Mouse (Mus musculus) heart, adult 2 months (tissue): ENCODE measurements at regions not wholly inside any gene's neighbourhood (a gene's known extent, or its start where the extent isn't known, plus 50 kb on each side); places are given as distances from the start of the nearest gene placed in this dataset.

Source experiments
- DNase-seq, 2 experiments: peaks; one replicate each; pipeline ENCODE4 v3.0.0; 2021
- H3K27ac ChIP-seq: fragments of 200-600 bp; 2 replicates; pipeline ENCODE4 v1.8.1; 2022
- H3K27me3 ChIP-seq: fragments of 200-500 bp; 2 replicates; pipeline ENCODE4 v1.6.1; 2012; ENCODE audit warnings: mild to moderate bottlenecking, low read length, inconsistent platforms, mixed read lengths; ENCODE audit not compliant: control insufficient read depth, insufficient read depth
- H3K36me3 ChIP-seq: fragments of 200-500 bp; 2 replicates; pipeline ENCODE4 v1.6.1; 2012; ENCODE audit warnings: low read length, inconsistent platforms; ENCODE audit not compliant: control insufficient read depth, insufficient read depth
- H3K4me1 ChIP-seq: fragments of 200-500 bp; 2 replicates; pipeline ENCODE4 v1.6.1; 2011; ENCODE audit warnings: low read length; ENCODE audit not compliant: control insufficient read depth, insufficient read depth
- H3K4me3 ChIP-seq: fragments of 200-600 bp; 2 replicates; pipeline ENCODE4 v1.8.1; 2022
- H3K79me2 ChIP-seq: fragments of 200-500 bp; replicated peaks from 2 replicates; pipeline ENCODE4 v1.6.1; 2012; ENCODE audit warnings: mild to moderate bottlenecking, inconsistent platforms, low read length, moderate library complexity, mixed read lengths; ENCODE audit not compliant: control insufficient read depth, insufficient read depth
- H3K9ac ChIP-seq: fragments of 200-500 bp; 2 replicates; pipeline ENCODE4 v1.6.1; 2012; ENCODE audit warnings: low read depth, mild to moderate bottlenecking, control low read depth, inconsistent platforms, low read length, mixed read lengths
- CTCF ChIP-seq: fragments of 200-600 bp; IDR thresholded peaks from 2 replicates; pipeline ENCODE4 v1.8.1; 2022; ENCODE audit warnings: antibody characterized with exemption, mild to moderate bottlenecking, moderate library complexity
- EP300 ChIP-seq: fragments of 200-500 bp; IDR thresholded peaks from 2 replicates; pipeline ENCODE4 v1.6.1; 2011; ENCODE audit warnings: low read depth, low read length, control low read depth; ENCODE audit not compliant: insufficient read depth
- POLR2A ChIP-seq: fragments of 200-500 bp; IDR thresholded peaks from 2 replicates; pipeline ENCODE4 v1.6.1; 2011; ENCODE audit warnings: mild to moderate bottlenecking, low read depth, low read length, control low read depth; ENCODE audit not compliant: insufficient read depth
- WGBS: fragments of 180-500 bp; shearing (Covaris S2); methylation state at CpG from one replicate; pipeline ENCODE4 v1.1.7; 2018; 5-methylcytosine and 5-hydroxymethylcytosine counted together
- intact Hi-C: fragments of 180-260 bp; cut with DNase I; formaldehyde crosslinking; loops from one replicate; pipeline ENCODE4 v1.15.1; 2025

DNA sequence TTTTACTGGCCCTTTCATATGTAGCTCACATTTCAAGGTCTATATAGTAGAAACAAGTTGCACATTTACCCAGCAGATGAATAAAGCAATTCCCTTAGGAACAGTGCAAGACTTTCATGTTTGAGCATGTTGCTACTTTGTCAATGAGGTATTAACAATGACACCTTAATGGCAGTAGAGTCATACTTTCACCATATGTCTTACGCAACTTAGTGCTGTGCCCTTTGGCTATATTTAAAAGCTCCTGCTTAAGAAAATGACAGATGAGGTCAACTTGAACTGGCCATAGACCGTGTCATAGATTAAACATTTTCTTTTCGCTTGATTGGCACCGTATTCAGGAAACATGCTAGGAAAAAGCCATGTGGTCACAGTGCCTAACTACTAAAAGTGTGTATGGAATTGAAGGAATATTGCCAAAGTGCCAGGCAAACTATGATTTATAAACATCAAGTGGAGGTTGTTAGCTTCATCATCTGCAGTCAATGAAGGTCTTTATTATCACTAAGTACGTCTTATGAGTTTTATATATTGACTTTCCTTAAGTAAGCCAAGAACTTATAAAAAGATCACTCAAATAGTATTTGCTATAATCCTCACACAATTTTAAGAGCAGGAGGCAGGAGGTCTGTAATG lies 200.5 kb upstream of the Zic1 start:
- no peak for DNase-seq
- Histone ChIP-seq H3K4me1 (no peaks in the 10 kb centered on the region), H3K9ac (no peak overlapping the region), H3K79me2 (no peaks in the 10 kb centered on the region), H3K27ac (no peak overlapping the region), H3K36me3 (no peaks in the 10 kb centered on the region), H3K4me3 (no peak overlapping the region), H3K27me3 (no peaks in the 10 kb centered on the region)
- TF ChIP-seq POLR2A (no peak), CTCF (no peak), EP300 (no peak)
- WGBS: 77% methylated on average over 5 of the region's 5 CpGs
- intact Hi-C loops: no loop called here

GRCm38 (mm10) chr9:91561331-91561730 lies 195.7 kb upstream of the Zic1 start:
- no peak for DNase-seq
- no peaks in the 10 kb centered on the region for H3K79me2 ChIP-seq
- intact Hi-C loops: no loop called here
- no peak overlapping the region for H3K4me3 ChIP-seq
- H3K36me3 ChIP-seq: no peaks in the 10 kb centered on the region
- no peak overlapping the region for H3K27ac ChIP-seq
- 53% methylated on average over 2 of the region's 2 CpGs for WGBS
- no peaks in the 10 kb centered on the region for H3K4me1 ChIP-seq
- H3K9ac ChIP-seq: no peak overlapping the region
- no peaks in the 10 kb centered on the region for H3K27me3 ChIP-seq
- TF ChIP-seq EP300: no peak
- TF ChIP-seq CTCF: no peak
- TF ChIP-seq POLR2A: no peak

DNA sequence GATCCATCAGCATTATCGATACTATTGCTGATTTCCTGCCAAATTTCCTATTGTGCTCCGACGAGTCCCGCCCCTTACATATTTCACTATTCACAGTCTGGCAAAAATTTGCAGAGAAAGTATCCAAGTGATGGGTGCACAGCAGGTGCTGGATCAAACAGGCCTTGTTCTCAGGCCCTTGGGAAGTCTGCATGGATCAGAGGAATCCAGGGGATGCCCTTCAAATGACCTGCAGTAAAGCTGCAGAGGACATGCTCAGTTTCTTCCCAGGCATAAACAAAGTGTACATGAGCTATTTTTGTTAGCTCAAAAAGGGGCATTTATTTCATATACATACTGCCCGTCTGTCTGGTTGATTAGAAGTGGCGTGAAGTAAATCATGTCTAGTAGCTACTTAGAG lies 194.2 kb upstream of the Zic1 start:
- no peak overlapping the region for H3K27ac ChIP-seq
- no peaks in the 10 kb centered on the region for H3K36me3 ChIP-seq
- intact Hi-C loops: no loop called here
- TF ChIP-seq CTCF (no peak), EP300 (no peak)
- H3K4me1 ChIP-seq: no peaks in the 10 kb centered on the region
- WGBS: 76% methylated on average over 6 of the region's 6 CpGs
- H3K9ac ChIP-seq: no peak overlapping the region
- no peak overlapping the region for H3K4me3 ChIP-seq
- no peak for DNase-seq
- H3K79me2 ChIP-seq: no peaks in the 10 kb centered on the region
- H3K27me3 ChIP-seq: no peaks in the 10 kb centered on the region

- no peaks in the 10 kb centered on the region for H3K27me3 ChIP-seq
- no peak for DNase-seq
Measured at GRCm38 (mm10) chr9:91547051-91547450, 181.4 kb upstream of the Zic1 start.

DNA sequence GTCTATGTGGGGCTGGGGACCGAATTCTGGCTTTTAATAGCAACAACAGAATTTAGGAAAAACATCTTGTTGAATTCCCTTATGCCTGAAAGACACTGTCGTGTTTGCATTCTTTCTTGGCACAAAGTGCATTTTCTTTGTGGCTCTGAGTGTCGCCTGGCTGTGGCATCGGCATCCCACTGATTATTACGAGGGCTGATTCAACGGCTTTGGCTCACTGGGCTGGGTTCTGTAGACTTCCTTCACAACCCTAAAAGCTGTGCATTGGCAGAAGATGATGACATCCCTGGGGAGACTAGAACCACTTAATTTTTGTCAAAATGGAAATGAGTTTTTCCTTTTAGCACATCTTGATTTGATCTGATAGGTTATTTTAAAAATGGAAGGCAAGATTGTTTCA lies 179.8 kb upstream of the Zic1 start:
- H3K36me3 ChIP-seq: no peaks in the 10 kb centered on the region
- H3K27ac ChIP-seq: no peak overlapping the region
- H3K9ac ChIP-seq: no peak overlapping the region
- no peak for DNase-seq
- no peaks in the 10 kb centered on the region for H3K4me1 ChIP-seq
- intact Hi-C loops: no loop called here
- H3K4me3 ChIP-seq: no peak overlapping the region
- H3K27me3 ChIP-seq: no peaks in the 10 kb centered on the region
- no peaks in the 10 kb centered on the region for H3K79me2 ChIP-seq
- 52% methylated on average over 6 of the region's 6 CpGs for WGBS
- TF ChIP-seq POLR2A (no peak), CTCF (no peak), EP300 (no peak)

More at GRCm38 (mm10) chr9:91547051-91547450, 181.4 kb upstream of the Zic1 start:
- 51% methylated on average over 4 of the region's 4 CpGs for WGBS
- H3K27ac ChIP-seq: no peak overlapping the region
- no peak overlapping the region for H3K9ac ChIP-seq
- no peaks in the 10 kb centered on the region for H3K36me3 ChIP-seq
- TF ChIP-seq EP300: no peak
- no peak for TF ChIP-seq CTCF
- TF ChIP-seq POLR2A: no peak
- intact Hi-C loops: no loop called here
- H3K4me3 ChIP-seq: no peak overlapping the region
- no peaks in the 10 kb centered on the region for H3K79me2 ChIP-seq
- no peaks in the 10 kb centered on the region for H3K4me1 ChIP-seq

DNA sequence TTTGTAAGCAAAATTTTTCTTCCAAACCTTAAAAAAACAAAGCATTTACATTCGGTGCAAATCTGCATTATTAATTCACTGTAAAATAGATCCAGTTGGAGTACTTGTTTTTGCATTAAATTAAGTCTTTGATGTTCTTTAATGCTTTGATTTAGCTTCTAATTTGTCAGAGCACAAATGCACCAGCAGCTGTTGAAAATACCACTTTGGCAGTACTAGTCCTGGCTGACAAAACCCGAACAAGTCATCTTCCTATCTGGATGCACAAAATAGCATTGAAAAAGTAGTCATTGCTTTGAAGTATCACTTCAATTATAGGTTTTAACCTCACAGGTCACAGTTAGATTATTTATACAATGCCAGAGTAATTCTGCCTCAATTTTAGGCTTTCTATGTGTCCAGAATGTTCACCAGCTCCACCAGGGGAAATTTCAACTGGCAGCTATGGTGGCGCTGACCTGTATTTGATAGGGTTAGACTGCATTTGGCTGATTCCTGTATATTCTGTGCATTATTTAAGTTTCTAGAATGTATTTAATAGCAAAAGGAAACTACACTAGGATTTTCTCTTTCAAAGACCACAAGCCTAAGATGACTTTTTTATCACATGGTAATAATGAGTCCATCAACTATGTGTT lies 163.3 kb upstream of the Zic1 start:
- WGBS: 72% methylated on average over 3 of the region's 3 CpGs

More for the DNA sequence above, 163.3 kb upstream of the Zic1 start:
- H3K27me3 ChIP-seq: no peaks in the 10 kb centered on the region
- no peak overlapping the region for H3K9ac ChIP-seq
- intact Hi-C loops: no loop called here
- TF ChIP-seq POLR2A: no peak
- no peak for TF ChIP-seq EP300
- no peak for TF ChIP-seq CTCF
- no peaks in the 10 kb centered on the region for H3K36me3 ChIP-seq
- no peaks in the 10 kb centered on the region for H3K79me2 ChIP-seq
- no peak overlapping the region for H3K27ac ChIP-seq
- H3K4me1 ChIP-seq: no peaks in the 10 kb centered on the region
- H3K4me3 ChIP-seq: no peak overlapping the region
- no peak for DNase-seq
